Mouse (Mus musculus) thymus, postnatal 14 days (tissue): ENCODE data around the gene Neurl2.
"Not testable (repeated sequence)": the region's sequence is repeated elsewhere in the genome, so short reads cannot be mapped to it uniquely, and the experiment has no call there.

Source experiments
- DNase-seq: peaks from one replicate; pipeline ENCODE4 v3.0.0; 2021

Gene Neurl2

GRCm38 (mm10) chr2:164857842-164858553, 24.7 kb upstream of the Neurl2 start:
- DNase-seq: no peak

- DNase-seq: peak; percentile 49
Observed at GRCm38 (mm10) chr2:164857101-164857821, 24.0 kb upstream of the Neurl2 start, which contains the start of gene Pltp. Gene Pltp (minus strand): TSS chr2:164857711.

GRCm38 (mm10) chr2:164856309-164857100, 23.2 kb upstream of the Neurl2 start:
- DNase-seq: no peak

- DNase-seq: not testable (repeated sequence)
Observed at GRCm38 (mm10) chr2:164855572-164855971, 22.3 kb upstream of the Neurl2 start.

- peak; percentile 52 for DNase-seq
Observed at GRCm38 (mm10) chr2:164850061-164850460, 16.8 kb upstream of the Neurl2 start.

GRCm38 (mm10) chr2:164845782-164846181, 12.5 kb upstream of the Neurl2 start:
- no peak for DNase-seq

GRCm38 (mm10) chr2:164835164-164835563, 1.9 kb upstream of the Neurl2 start:
- DNase-seq: no peak

GRCm38 (mm10) chr2:164834531-164834930, 1.3 kb upstream of the Neurl2 start:
- peak; percentile 61 for DNase-seq

- peak; percentile 86 for DNase-seq
Observed at GRCm38 (mm10) chr2:164832748-164833301, 431 bp downstream of the Neurl2 start, which contains the start of gene Ctsa. Gene Ctsa (plus strand): TSS chr2:164832873.

- DNase-seq: no peak
Observed at GRCm38 (mm10) chr2:164832032-164832747, 1.1 kb downstream of the Neurl2 start.

GRCm38 (mm10) chr2:164831029-164831428, 2.2 kb downstream of the Neurl2 start:
- no peak for DNase-seq

GRCm38 (mm10) chr2:164829090-164829489, 4.2 kb downstream of the Neurl2 start:
- no peak for DNase-seq

- no peak for DNase-seq
Observed at GRCm38 (mm10) chr2:164828437-164828836, 4.8 kb downstream of the Neurl2 start, which contains the start of gene Spata25. Gene Spata25 (minus strand): TSS chr2:164828537.

GRCm38 (mm10) chr2:164827146-164827850, 6.0 kb downstream of the Neurl2 start:
- no peak for DNase-seq

GRCm38 (mm10) chr2:164825521-164825920, 7.7 kb downstream of the Neurl2 start:
- DNase-seq: no peak

- no peak for DNase-seq
Observed at GRCm38 (mm10) chr2:164823969-164824368, 9.3 kb downstream of the Neurl2 start.

GRCm38 (mm10) chr2:164823181-164823585, 10.1 kb downstream of the Neurl2 start:
- DNase-seq: peak; percentile 25

GRCm38 (mm10) chr2:164822636-164823165, 10.6 kb downstream of the Neurl2 start, which contains the start of gene Zswim1:
Gene Zswim1 (plus strand): TSS chr2:164822686.
- peak; percentile 99 for DNase-seq

- DNase-seq: no peak
Observed at GRCm38 (mm10) chr2:164821060-164821459, 12.2 kb downstream of the Neurl2 start.

- no peak for DNase-seq
Observed at GRCm38 (mm10) chr2:164817703-164818102, 15.6 kb downstream of the Neurl2 start.

GRCm38 (mm10) chr2:164817206-164817605, 16.1 kb downstream of the Neurl2 start:
- DNase-seq: no peak
